Mouse (Mus musculus) heart, embryonic 14.5 days (tissue): Measurements from ENCODE around the gene Raf1. TPM values are rescaled to one million over a fixed set of nuclear protein-coding genes. Genes with fewer than 3 reads are reported as not detected.

ENCODE experiments used
- ATAC-seq: fragments of 200-750 bp; cut with Nextera tagmentation; 2 replicates; pipeline ENCODE4 v1.8.0; 2017; ENCODE audit warnings: low read depth, moderate TSS enrichment; ENCODE audit not compliant: insufficient number of reproducible peaks, insufficient read depth, low FRiP score
- H3K27ac ChIP-seq, 2 experiments: fragments of 200-500 bp in 1 of 2; fragments of 300-500 bp in 1 of 2; sonication (generic) in 1 of 2; replicated peaks in 1 of 2; 2 replicates each; pipeline ENCODE4 v1.5.1; 2012 to 2014; ENCODE audit warnings: low read depth in 2 of 2, low read length in 2 of 2, control low read depth in 1 of 2, mild to moderate bottlenecking in 1 of 2, mixed read lengths in 1 of 2; ENCODE audit not compliant: control insufficient read depth in 1 of 2, insufficient read depth in 1 of 2
- H3K27me3 ChIP-seq: fragments of 300-500 bp; sonication (generic); 2 replicates; pipeline ENCODE4 v1.6.1; 2014; ENCODE audit warnings: mild to moderate bottlenecking, low read length, control low read depth; ENCODE audit not compliant: control insufficient read depth, insufficient read depth
- H3K36me3 ChIP-seq: fragments of 300-500 bp; sonication (generic); 2 replicates; pipeline ENCODE4 v1.6.1; 2014; ENCODE audit warnings: mild to moderate bottlenecking, control low read depth, low read length, mixed read lengths; ENCODE audit not compliant: control insufficient read depth, insufficient read depth
- H3K4me1 ChIP-seq, 2 experiments: fragments of 200-500 bp in 1 of 2; fragments of 300-500 bp in 1 of 2; sonication (generic) in 1 of 2; 2 replicates each; pipeline ENCODE4 v1.6.1; 2012 to 2014; ENCODE audit warnings: low read length in 2 of 2, control low read depth in 1 of 2, mixed read lengths in 1 of 2; ENCODE audit not compliant: control insufficient read depth in 2 of 2, insufficient read depth in 2 of 2
- H3K4me2 ChIP-seq: fragments of 300-500 bp; sonication (generic); 2 replicates; pipeline ENCODE4 v1.6.1; 2014; ENCODE audit warnings: mild to moderate bottlenecking, low read length
- H3K4me3 ChIP-seq, 2 experiments: fragments of 200-500 bp in 1 of 2; fragments of 300-500 bp in 1 of 2; sonication (generic) in 1 of 2; 2 replicates each; pipeline ENCODE4 v1.5.1; 2012 to 2014; ENCODE audit warnings: low read length in 2 of 2, mild to moderate bottlenecking in 2 of 2, control low read depth in 1 of 2, low read depth in 1 of 2, moderate library complexity in 1 of 2; ENCODE audit not compliant: control insufficient read depth in 1 of 2, insufficient read depth in 1 of 2
- H3K9ac ChIP-seq: fragments of 300-500 bp; sonication (generic); 2 replicates; pipeline ENCODE4 v1.6.1; 2014; ENCODE audit warnings: mild to moderate bottlenecking, low read length
- H3K9me3 ChIP-seq: fragments of 300-500 bp; sonication (generic); 2 replicates; pipeline ENCODE4 v1.6.1; 2016; ENCODE audit warnings: low read length, control low read depth; ENCODE audit not compliant: control insufficient read depth
- WGBS: fragments of 180-500 bp; shearing (Covaris S2); extraction: QIAGEN DNeasy Blood & Tissue Kit; methylation state at CpG from one replicate; pipeline ENCODE4 v1.1.7; 2014; 5-methylcytosine and 5-hydroxymethylcytosine counted together
- polyA plus RNA-seq: library from polyadenylated mRNA; unstranded; fragments of >200 nt; fragmentation: Nextera tagmentation; extraction: Ambion mirVana; gene quantifications from 2 replicates; pipeline ENCODE4 v1.2.1, GENCODE M21; 2014

Raf1 gene
- 131 and 139 TPM in 2 replicates for polyA plus RNA-seq

DNA sequence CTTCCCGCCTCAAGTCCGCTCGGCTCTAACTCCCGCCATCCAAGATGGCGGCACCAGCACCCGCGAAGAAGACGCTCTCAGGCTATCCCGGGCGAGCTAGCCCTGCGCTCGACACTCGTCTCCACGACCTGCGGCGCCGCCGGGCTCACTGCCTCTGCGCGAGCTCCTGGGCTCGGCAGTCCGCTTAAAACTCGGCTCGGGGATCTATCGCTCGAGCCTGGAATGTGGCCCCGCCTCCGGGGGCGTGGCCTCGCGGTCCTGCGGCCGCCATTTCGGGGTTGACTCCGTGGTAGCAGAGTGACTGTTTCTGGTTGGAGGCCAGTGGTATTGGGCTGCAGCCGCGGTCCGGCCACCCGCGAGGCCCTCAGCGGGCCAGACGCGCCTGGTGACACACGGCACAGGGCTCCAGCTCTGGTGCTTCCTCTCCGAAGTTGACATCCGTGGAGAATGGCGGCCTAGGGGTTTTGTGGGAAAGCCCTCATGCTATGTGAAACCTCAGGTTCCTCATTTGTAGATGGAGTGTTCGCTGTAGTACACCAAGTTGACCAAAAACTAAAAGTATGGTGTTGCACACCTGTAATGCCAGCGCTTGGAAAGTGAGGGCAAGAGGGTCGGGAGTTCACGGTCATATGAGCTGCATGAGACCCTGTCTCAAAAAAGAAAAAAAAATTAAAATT is at the start of gene Raf1:
Gene Raf1, minus strand, starts transcription at position 184 of the 677 bp plus-strand sequence.
- Histone ChIP-seq H3K4me2 (peak within 1 kb of the TSS; percentile 79), H3K36me3 (no peaks in the 10 kb centered on the region), H3K4me3 (peak within 1 kb of the TSS; percentile 86 to 90), H3K27ac (peak within 1 kb of the TSS; percentile 96 to 97), H3K4me1 (peaks cover 5 to 26% of the 10 kb centered on the region in 2 experiments; a peak in 3 of 4 replicates), H3K9ac (peak within 1 kb of the TSS; percentile 99), H3K27me3 (no peaks in the 10 kb centered on the region), H3K9me3 (no peaks in the 10 kb centered on the region)
- WGBS, result under 1% methylated on average over 50 of the region's 51 CpGs
- ATAC-seq, result peak; percentile 98

DNA sequence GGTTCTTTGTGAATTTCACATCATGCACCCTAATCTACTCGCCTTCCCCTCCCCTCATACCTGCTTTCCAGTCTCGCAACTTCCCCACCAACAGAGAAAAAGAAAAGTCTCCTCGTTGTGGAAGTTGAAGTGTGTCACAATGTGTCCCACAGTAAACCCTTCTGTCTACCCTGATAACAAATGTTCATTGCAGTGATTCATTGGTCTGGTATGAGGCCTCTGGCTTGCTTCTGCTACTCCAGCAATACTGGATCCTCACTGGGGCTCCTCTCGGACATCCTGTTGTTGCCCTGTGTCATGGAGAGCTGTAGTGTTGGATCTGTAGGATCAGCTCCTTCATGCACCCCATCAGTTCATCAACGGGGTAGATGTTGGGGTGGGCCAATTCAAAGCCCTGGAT is 45.8 kb upstream of the Raf1 start:
- Histone ChIP-seq H3K4me1 (peaks cover 9 to 16% of the 10 kb centered on the region in 2 experiments), H3K27ac (peak overlapping the region in 1 of 2 experiments; percentile 52; a peak in 2 of 4 replicates), H3K27me3 (no peaks in the 10 kb centered on the region), H3K9me3 (0 out of 2 replicates have a peak, but pooled peaks cover 2% of the 10 kb centered on the region), H3K4me2 (no peak overlapping the region), H3K9ac (no peak overlapping the region), H3K36me3 (no peaks in the 10 kb centered on the region), H3K4me3 (no peak overlapping the region)
- no peak for ATAC-seq
- WGBS, result 33% methylated on average over 5 of the region's 5 CpGs

DNA sequence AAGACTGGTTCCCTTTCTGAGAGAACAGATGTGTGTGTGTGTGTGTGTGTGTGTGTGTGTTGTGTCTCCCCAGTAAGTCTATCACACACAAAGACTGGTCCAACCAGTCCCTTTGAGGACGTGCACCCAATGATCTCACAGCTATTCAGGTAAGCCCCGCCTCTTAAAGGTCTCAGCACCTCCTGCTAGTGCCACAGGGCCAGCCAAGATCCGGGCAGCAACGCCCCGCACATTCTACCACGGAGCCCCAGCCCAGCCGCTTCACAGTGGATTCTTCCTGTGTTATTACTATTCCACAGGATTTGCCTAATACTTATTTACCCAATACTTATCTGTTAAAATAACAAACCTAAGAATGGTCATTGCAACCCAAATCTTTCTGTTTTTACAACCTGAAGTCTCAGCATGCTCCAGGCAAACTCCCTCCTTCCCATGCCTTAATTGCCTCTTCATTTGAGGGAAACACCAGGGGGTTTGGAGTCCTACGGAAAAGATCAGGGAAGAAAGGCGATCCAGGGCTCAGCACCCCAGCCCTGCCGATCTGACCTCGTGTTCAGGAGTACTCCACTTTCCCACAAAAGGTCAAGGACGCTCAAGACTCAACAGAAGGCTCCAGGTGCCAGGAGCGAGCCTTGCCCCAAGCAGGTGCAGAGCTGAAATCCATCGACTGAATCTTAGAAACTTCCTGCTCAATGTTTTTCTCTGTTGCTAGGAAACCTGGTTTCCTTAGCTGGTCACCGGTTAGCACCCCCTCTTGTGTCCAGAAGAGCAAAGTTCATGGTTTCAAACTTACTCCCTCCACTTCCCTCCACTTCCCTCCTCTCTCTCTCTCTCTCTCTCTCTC is 41.5 kb upstream of the Raf1 start:
- Histone ChIP-seq H3K27me3 (no peaks in the 10 kb centered on the region), H3K9me3 (no peaks in the 10 kb centered on the region), H3K36me3 (no peaks in the 10 kb centered on the region), H3K4me3 (peak overlapping the region; percentile 36 to 39), H3K4me2 (peak overlapping the region; percentile 74), H3K4me1 (peaks cover 15 to 20% of the 10 kb centered on the region in 2 experiments), H3K9ac (peak overlapping the region; percentile 65), H3K27ac (peak overlapping the region; percentile 66 to 76)
- 2% methylated on average over 15 of the region's 15 CpGs for WGBS
- ATAC-seq, result peak; percentile 74; the same call in 1 of the 2 replicates

- Histone ChIP-seq H3K36me3 (no peaks in the 10 kb centered on the region), H3K9ac (peak overlapping the region; percentile 54; the same call in 1 of the 2 replicates), H3K4me1 (peaks cover 9 to 14% of the 10 kb centered on the region in 2 experiments), H3K27ac (peak overlapping the region in 1 of 2 experiments; percentile 66; a peak in 2 of 4 replicates), H3K9me3 (no peaks in the 10 kb centered on the region), H3K27me3 (no peaks in the 10 kb centered on the region), H3K4me3 (peak overlapping the region in 1 of 2 experiments; percentile 36; a peak in 1 of 4 replicates), H3K4me2 (peak overlapping the region; percentile 74)
- ATAC-seq, result no peak
- 21% methylated on average over 8 of the region's 8 CpGs for WGBS
Observed at GRCm38 (mm10) chr6:115717101-115717652, 40.7 kb upstream of the Raf1 start.

DNA sequence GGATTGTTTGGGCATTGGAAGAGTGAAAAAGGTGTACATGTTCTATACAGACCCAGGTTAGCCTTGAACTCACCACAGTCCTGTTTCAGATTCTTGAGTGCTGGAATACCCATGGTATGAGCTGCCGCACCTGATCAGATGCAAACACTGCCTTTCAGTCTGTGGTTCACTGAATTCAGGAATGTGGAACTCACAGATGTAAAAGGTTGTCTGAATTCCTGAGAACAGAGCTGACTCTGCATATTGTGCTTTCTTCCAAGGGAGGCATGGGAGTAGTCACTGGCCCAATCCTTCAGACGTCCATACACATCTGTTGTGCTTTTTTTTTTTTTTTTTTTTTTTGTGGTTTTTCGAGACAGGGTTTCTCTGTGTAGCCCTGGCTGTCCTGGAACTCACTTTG is 34.8 kb upstream of the Raf1 start:
- 75% methylated on average over 2 of the region's 3 CpGs for WGBS
- no peak for ATAC-seq
- Histone ChIP-seq H3K36me3 (no peaks in the 10 kb centered on the region), H3K4me1 (no peaks in the 10 kb centered on the region), H3K4me2 (no peak overlapping the region), H3K27ac (no peak overlapping the region), H3K27me3 (no peaks in the 10 kb centered on the region), H3K9ac (no peak overlapping the region), H3K4me3 (no peak overlapping the region), H3K9me3 (no peaks in the 10 kb centered on the region)

GRCm38 (mm10) chr6:115702901-115703300 is 26.5 kb upstream of the Raf1 start:
- WGBS, result 68% methylated on average over 5 of the region's 5 CpGs
- H3K27ac ChIP-seq, result no peak overlapping the region
- H3K4me1 ChIP-seq, result peaks cover 3 to 5% of the 10 kb centered on the region in 2 experiments; a peak in 3 of 4 replicates
- H3K4me2 ChIP-seq, result no peak overlapping the region
- no peak overlapping the region for H3K9ac ChIP-seq
- H3K9me3 ChIP-seq, result no peaks in the 10 kb centered on the region
- no peak for ATAC-seq
- no peaks in the 10 kb centered on the region for H3K36me3 ChIP-seq
- no peaks in the 10 kb centered on the region for H3K27me3 ChIP-seq
- no peak overlapping the region for H3K4me3 ChIP-seq

- H3K27ac ChIP-seq, result no peak overlapping the region
- no peaks in the 10 kb centered on the region for H3K9me3 ChIP-seq
- ATAC-seq, result no peak
- H3K27me3 ChIP-seq, result no peaks in the 10 kb centered on the region
- no peak overlapping the region for H3K4me2 ChIP-seq
- H3K36me3 ChIP-seq, result no peaks in the 10 kb centered on the region
- no peak overlapping the region for H3K4me3 ChIP-seq
- peaks cover 6 to 11% of the 10 kb centered on the region in 2 experiments for H3K4me1 ChIP-seq
- no peak overlapping the region for H3K9ac ChIP-seq
- WGBS, result 59% methylated on average over 11 of the region's 11 CpGs
Observed at GRCm38 (mm10) chr6:115701302-115701701, 24.9 kb upstream of the Raf1 start.
